Mouse (Mus musculus): ENCODE results near the gene Cxcl15.

- no peak for TF ChIP-seq CTCF (IDR thresholded peaks at IDR 0.05; ENCODE audit: control insufficient read depth, insufficient read depth, insufficient read length)
- TF ChIP-seq MAX (IDR thresholded peaks at IDR 0.05), result no peak
These were observed 11.7 kb downstream of the Cxcl15 start for GRCm38 (mm10) chr5:90806050-90806449.

Data from C2C12 (cell line).